Mouse (Mus musculus) left cerebral cortex, postnatal 10 days (tissue): ENCODE measurements around the gene Tbc1d8. TPM values are rescaled to one million over a fixed set of nuclear protein-coding genes. Genes with fewer than 3 reads are reported as not detected.

Source experiments
- DNase-seq, 2 experiments: peaks; one replicate each; pipeline ENCODE4 v3.0.0; 2021 to 2022; ENCODE audit warnings: low spot score in 2 of 2, mixed read lengths in 1 of 2; ENCODE audit errors: extremely low spot score in 1 of 2
- intact Hi-C: fragments of 180-260 bp; cut with DNase I; formaldehyde crosslinking; loops from one replicate; pipeline ENCODE4 v1.15.1; 2025
- total RNA-seq, 2 experiments: library from RNA; stranded (reverse); gene quantifications; 2 replicates each; pipeline ENCODE4 v1.2.3; 2021

Gene Tbc1d8
- 10 to 100 TPM; 17.7 to 19.2 TPM for total RNA-seq

DNA sequence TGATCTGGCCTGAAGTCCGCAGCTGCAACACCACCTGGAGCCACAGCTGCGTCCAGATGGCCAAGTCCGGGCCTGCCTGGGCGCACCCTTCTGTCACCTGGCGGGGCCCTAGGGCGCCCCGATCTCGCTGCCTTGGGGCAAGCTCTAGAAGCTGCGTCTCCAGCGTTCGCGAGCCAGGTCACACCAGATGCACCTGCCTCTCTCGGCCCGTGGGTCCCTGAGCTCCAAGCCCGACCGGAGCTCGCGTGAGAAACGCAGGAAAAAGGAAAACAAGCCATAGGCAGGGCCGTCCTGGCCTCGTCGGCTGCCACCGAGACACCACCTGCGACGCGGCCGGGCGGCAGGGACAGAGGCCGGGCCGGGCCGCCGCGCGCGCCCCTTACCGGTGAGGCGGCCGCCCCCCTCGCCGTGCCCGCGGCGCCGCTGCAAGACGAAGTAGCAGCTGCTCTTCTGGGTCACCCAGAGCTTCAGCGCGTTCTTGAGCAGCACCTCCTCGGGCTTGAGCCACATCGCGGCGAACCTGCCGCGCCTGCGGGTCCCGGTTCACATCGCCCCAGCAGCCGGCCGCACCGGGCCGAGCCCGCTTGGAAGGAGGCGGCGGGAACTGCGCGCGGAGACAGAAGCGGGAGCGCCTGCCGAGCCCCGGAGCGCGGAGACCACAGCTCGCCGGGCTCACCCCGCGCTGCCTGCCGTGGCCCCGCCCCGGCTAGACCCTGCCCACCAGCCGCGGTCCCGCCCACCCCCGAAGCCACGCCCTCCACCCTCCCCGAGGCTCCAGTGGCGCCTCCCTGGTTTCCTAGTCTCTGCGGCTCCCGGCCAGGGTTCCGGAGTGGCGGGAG is at the start of gene Tbc1d8:
Gene Tbc1d8, minus strand, starts transcription at position 699 of the 839 bp plus-strand sequence.
- peak; percentile 74 to 92 for DNase-seq
- intact Hi-C loops: no loop called here

DNA sequence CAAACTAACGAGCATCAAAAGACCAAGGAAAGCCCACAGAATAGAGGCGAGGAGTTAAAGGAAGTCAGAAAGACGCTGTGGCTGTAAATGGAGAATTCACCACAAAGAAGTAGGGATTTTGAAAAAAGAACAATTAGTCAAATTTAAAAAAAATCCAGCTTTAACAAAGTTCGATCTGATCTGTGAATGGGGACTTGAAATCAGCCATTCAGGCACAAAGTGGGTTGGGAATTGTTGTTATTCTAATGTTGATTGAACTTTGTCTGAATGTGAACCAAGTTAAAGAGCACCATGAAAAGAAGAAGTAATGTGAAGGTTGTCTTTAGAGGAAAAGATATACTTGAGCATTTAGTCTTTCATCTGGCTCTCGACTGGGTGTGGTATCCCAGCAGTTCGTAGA is 49.8 kb upstream of the Tbc1d8 start:
- DNase-seq: no peak
- intact Hi-C loops: loop anchor here (10.0 kb wide), 1 partner anchor 324 kb away; no protein-coding TSS in a partner anchor

DNA sequence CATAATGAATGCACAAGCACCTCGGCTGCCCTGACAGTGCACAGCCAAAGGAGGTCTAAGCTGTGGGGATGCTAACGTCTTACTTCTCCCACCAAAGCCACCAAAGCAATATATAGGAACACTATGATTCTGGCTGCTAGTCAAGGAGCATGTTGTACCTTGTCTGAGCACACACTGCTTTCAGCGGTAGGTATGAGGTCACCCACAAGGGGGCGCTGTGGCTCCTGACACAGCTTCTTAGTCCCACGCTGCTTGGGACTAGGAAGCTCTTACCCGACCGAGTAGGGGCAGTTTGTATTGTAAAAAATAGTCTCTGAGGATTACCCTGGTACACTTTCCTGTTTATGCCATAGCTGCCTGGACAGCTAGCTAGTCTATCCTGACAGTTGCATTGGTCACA is 48.9 kb upstream of the Tbc1d8 start:
- intact Hi-C loops: loop anchor here (10.0 kb wide), 1 partner anchor 323 kb away; no protein-coding TSS in a partner anchor

DNA sequence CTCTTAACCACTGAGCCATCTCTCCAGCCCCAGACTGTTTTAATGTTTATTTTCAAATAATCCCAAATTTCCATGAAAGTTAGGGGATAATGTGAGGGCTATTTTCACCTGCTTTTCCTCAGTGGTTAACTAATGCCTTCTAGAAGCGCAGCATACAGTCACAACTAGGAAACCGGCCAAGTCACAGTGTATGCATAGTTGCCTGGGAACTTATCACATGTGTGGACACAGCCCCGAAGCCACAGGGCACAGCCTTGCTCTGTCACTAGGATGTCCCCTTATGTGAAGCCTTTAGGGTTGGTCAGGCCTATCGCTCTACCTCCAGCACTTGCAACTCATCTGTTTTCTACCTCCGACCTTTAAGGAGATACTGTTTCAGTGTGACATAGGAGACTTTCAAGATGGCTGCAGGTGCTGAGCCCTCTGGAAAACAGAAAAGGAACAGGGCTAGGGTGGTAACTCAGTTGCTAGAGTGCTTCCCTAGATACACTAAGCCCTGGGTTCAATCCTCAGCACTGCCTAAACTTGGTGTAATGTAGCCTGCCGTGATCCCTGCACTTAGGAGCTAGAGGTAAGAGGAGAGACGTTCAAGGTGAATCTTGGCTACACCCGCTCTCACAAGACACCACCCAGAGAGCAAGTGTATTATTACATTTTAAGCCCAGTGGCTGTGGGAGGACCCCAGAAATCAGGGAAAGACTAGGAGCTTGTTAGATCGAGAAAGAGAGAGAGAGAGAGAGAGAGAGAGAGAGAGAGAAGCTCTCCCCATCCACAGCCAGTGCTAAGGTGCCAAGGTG is 48.0 kb upstream of the Tbc1d8 start:
- no peak for DNase-seq
- intact Hi-C loops: loop anchor here (10.0 kb wide), 1 partner anchor 322 kb away; no protein-coding TSS in a partner anchor

More for the DNA sequence above, 48.9 kb upstream of the Tbc1d8 start:
- peak in 1 of 2 experiments; percentile 78 for DNase-seq

DNA sequence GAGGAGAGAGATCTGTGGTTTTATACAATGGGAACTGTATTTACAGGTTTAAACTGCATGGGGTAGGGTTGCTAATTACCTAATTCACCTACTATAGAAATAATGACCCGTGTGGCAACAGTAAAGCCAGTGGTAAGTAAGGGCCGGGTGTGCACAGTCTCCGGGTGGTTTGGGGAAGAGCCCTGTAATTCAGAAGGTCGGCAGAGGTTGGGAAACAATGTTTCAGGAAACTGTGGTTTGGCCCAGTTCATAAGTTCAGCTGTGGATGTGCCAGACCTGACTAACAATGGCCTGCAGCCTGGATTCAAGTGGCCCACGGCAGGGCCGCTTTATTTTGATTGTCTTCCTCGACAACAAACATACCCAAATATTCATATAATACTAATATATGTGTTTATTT is 47.2 kb upstream of the Tbc1d8 start:
- intact Hi-C loops: loop anchor here (2.0 to 10.0 kb wide), 2 partner anchors 321 to 525 kb away; no protein-coding TSS in a partner anchor
- DNase-seq: no peak

DNA sequence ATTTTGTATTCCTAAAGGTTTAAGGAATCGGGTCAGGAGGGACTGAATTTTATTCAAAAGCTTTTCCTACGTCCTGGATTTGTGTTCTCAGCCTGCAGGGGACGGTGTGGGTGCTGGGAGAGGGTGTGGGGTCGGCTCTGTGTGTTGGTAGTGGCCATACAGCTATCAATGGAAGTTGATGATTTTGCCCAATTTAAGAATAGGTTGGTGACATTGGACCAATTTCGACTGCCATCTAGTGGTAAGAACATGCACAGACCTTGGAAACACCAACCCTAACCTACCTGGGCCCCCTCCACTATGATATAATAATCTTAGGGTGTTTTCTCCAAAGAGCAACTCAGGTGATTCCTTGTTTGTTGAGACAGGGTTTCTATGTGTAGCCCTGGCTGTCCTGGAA is 44.0 kb upstream of the Tbc1d8 start:
- peak in 1 of 2 experiments; percentile 36 for DNase-seq
- intact Hi-C loops: loop anchor here (2.0 to 10.0 kb wide), 2 partner anchors 130 to 318 kb away; no protein-coding TSS in a partner anchor

DNA sequence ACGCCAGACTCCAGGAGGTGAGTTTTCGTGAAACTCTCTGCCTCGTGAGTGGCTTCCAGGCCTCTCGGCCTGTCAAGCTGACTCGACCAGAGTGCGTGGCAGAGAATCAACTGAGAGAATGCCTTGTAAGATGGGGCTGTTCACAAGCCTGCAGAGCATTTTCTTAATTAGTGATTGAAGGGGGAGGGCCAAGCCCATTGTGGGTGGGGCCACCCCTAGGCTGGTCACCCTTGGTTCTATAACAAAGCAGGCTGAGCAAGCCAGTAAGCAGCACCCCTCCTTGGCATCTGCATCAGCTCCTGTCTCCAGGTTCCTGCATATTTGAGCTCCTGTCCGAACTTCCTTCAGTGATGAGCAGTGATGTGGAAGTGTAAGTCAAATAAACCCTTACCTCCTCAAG is 42.8 kb upstream of the Tbc1d8 start:
- intact Hi-C loops: loop anchor here (10.0 kb wide), 1 partner anchor 317 kb away; no protein-coding TSS in a partner anchor
- DNase-seq: no peak

DNA sequence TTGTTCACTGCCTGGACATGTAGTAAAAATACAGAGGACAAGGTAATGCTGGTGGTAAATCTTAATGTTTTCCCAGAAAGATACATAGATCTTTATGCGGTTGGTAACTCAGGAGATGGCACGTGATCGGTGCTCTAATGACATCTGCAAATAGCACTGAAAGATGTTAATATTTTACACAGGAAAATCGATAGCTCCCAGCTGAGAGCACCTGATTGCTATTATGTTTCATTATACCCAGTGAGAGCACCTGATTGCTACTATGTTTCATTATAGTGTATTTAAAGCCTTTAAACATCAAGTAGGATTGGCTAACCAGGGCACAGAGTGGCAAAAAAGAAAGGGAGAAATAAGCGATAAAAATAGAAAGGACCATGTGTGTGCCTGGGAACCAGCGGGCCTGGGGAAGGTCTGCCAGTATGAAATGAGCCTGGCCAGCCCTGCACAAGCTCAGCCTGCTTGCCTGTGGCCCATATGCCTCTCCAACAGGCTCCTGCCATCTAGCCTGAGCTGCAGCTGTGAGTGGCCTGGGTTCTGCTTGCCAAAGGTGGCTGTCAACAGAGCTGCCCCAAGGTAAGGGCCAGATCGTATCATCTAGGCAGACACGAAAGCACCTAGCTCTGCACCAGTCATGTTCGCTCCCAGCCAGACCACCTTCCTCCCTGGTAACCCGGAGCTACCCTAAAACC is 36.9 kb upstream of the Tbc1d8 start:
- intact Hi-C loops: no loop called here
- no peak for DNase-seq

DNA sequence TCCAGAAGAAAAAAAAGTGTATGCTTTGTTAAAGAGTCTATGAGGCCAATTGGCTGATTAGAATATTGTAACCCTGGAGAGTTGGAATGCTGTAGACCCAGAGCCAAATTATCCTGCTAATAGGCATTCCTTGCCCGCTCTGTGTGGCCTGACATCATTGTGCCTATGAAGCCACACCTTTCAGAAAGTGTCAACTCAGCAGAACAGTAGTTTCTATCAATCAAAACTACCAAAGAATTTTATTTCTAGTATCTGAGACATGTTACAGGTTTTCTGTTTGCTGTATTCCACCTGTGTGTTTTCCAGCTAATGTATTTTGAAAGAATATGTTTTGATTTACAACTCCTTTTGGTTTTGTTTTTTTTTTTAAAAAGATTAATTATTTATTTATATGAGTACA is 33.6 kb upstream of the Tbc1d8 start:
- DNase-seq: no peak
- intact Hi-C loops: no loop called here

DNA sequence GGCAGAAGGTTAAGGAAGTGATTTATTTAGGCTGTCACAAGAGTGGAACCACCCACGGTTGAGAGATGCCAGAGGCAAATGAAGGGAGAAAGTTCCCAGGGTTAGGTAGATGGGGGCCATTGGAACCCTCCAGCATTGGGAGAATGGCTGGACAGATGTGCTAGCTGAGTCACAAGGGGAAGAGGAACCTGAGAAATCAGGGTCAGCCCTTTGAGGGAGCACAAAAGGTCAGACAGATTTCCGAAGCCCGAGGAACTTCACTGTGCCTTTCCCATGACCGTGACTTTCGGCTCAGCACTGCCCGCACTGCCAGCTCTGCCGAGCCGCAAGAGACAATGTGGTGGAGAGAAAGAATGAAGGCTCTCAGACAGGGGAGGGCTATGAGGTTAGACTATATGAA is 33.2 kb upstream of the Tbc1d8 start:
- intact Hi-C loops: no loop called here
- DNase-seq: no peak

DNA sequence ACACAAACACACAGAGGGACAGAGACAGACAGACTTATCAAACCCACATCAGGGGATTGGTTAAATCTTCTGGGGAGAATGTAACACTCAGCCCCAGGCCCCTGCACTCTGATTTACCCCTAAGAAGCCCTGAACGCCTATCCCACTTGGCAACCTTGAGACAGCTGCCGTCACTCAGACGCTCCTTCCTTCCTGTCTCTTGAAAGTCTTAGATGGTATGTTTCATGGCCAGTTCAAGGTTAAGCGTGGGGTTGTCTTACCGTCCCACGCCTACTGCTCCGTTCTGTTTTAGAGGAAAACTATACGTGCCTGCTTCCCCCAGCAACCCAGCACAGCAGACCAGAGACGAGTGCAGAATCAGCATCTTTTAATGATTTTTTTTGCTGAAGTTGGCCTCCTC is 27.0 kb upstream of the Tbc1d8 start:
- DNase-seq: no peak
- intact Hi-C loops: no loop called here

DNA sequence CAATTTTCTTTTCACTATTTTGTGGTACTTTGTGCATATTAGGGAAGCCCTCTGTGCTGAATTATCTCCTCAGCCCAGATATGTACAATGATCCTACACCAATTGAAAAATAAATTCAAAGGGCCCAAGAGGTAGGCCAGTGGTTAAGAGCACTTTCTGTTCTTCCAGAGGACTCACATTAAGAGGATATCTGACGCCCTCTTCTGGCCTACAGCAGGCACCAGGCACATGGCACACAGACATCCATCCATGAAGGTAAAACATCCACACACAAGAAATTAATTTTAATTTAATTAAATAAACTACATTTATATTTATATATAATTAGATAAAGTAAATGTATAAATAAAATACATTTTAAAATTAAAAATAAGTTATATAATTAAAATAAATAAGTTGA is 25.7 kb upstream of the Tbc1d8 start:
- DNase-seq: peak in 1 of 2 experiments; percentile 22
- intact Hi-C loops: no loop called here

DNA sequence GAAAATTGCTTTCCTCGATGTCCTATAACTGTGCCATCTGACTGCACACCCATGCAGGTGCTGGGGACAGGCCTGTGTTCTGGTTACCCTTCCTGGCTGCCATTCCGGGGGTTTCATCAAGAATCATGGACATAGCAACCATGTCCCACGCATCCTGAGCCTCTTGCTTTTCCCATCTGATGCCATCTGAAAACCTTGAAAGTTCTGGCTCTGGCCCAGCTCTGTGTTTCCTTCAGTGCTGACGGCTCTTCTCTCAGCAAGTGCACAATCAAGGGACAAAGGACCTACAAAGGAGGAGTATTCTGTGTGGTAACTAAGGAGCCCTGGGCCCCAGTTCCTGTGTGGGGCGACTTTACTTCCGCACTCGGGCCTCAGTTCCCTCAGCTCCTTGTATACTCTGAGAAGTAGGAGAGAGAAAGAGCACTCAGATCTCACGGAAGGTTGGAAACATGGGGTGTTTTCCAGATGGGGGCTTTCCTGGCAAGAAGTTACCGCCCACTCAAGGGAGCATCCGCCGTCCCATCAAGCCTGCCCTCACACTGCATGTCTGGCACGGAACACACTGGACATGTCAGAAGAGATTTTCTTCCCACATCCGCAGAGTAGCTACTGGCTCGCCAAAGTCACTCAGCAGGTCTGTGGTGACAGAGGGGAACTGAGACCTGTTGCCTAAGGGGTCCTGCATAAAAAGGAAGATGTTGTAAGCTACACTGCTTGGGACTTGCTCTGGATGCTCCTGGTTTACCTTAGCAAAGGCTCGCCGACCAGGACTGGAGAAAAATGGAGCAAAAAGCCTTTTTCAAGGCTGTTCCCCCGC is 24.5 kb upstream of the Tbc1d8 start:
- DNase-seq: peak in 1 of 2 experiments; percentile 43
- intact Hi-C loops: no loop called here

DNA sequence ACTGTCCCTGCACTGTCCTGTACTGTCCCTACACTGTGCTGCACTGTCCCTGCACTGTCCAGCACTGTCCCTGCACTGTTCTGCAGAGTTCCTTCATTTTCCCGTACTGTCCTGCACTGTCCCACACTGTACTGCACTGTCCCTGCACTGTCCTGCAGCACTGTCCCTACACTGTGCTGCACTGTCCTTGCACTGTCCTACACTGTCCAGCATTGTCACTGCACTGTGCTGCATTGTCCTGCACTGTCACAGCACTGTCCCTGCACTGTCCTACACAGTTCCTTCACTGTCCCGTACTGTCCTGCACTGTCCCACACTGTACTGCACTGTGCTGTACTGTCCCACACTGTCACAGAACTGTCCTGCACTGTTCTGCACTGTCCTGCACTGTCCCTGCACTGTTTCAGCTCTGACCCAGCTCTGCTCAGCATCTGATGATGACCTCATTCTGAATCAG is 21.0 kb upstream of the Tbc1d8 start:
- DNase-seq: no peak
- intact Hi-C loops: no loop called here

DNA sequence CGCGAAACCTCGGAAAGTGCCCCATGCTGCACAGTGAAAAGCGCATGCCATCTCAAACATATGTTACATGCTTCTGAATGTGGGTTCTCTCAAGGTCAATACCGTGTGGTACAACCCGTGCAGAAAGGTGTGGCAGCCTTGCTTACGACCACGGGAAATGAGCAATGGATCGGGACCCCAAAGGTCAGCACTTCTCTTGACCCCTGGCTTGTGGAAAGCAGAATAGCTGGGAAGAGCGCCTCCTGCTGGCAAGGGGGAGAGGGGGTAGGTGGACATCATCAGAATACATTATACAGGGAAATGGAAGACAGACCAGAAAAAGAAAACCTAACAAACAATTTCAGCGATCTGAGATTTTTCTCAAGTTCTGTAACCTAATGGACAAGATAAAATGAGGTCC is 19.2 kb upstream of the Tbc1d8 start:
- no peak for DNase-seq
- intact Hi-C loops: no loop called here

DNA sequence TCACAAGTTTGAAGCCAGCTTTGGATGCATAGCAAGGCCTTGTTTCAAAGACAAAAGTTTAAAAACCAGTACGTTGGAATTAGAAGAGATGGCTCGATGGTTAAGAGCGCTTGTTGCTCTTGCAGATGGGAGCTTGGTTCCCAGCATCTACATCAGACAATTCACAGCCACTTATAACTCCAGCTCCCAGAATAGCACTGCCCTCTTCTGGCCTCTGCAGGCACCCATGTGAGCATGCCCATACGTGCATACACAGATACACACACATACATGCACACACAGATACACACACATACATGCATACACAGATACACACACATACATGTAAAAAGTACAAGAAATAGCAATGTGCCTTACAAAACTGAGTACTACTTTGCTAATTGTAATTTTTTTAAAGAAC is 18.4 kb upstream of the Tbc1d8 start:
- DNase-seq: no peak
- intact Hi-C loops: no loop called here

DNA sequence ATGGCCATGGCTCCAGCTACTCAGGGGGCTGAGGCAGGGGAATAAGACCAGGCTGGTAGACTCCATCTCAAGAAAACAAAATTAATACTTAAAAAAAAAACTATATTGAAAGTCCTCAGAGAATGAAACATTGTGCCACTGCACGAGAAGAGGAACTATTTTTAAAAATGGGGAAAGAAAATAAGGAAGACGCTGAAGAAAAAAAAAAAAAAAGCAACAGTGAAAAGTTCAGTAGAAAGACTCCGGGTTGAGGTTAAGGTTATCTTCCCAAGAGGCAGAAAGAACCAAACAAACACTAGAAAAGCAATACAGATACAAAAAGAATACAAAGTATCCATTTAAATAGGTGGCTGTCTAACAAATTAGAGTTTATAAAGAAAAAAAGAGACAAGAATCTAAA is 15.1 kb upstream of the Tbc1d8 start:
- DNase-seq: no peak
- intact Hi-C loops: no loop called here

DNA sequence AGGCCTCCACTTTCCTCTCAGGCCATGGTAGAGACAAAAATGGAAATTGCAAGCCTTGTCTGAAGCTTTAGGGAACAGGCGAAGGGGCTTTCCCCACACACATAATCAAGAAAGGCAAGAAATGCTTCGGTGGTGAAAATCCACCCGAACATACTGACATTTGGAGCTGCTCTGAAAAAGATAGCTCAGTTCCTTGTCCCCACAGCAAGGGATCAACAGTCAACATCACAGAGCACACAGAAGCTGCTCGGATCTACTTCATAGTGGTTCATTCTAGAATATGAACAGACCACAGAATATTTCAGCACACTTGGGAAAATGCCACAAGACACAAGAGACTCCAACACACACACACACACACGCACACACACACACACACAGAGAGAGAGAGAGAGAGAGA is 14.6 kb upstream of the Tbc1d8 start:
- intact Hi-C loops: no loop called here
- no peak for DNase-seq
